Mouse (Mus musculus) kidney, postnatal 4 days (tissue): ENCODE measurements around the gene Prkab2.
A peak's percentile ranks its signal among the peaks of the same experiment; 100 is the strongest.

Experiments
- DNase-seq, 2 experiments: peaks; one replicate each; pipeline ENCODE4 v3.0.0; 2021; ENCODE audit warnings: mixed read lengths in 2 of 2

The Prkab2 gene

GRCm38 (mm10) chr3:97693806-97694205 lies 35.8 kb downstream of the Prkab2 start:
- no peak for DNase-seq

GRCm38 (mm10) chr3:97696866-97697265 lies 38.9 kb downstream of the Prkab2 start:
- DNase-seq, result no peak

- peak in 1 of 2 experiments; percentile 44 for DNase-seq
Observed at GRCm38 (mm10) chr3:97697291-97697690, 39.3 kb downstream of the Prkab2 start.

GRCm38 (mm10) chr3:97699061-97699460 lies 41.1 kb downstream of the Prkab2 start:
- no peak for DNase-seq

- DNase-seq, result no peak
Observed at GRCm38 (mm10) chr3:97701198-97701597, 43.2 kb downstream of the Prkab2 start.

GRCm38 (mm10) chr3:97702448-97703080 lies 44.6 kb downstream of the Prkab2 start:
- no peak for DNase-seq

- DNase-seq, result no peak
Observed at GRCm38 (mm10) chr3:97705508-97705907, 47.5 kb downstream of the Prkab2 start.

GRCm38 (mm10) chr3:97706561-97706960 lies 48.6 kb downstream of the Prkab2 start:
- no peak for DNase-seq

- DNase-seq, result no peak
Observed at GRCm38 (mm10) chr3:97710134-97710533, 52.1 kb downstream of the Prkab2 start.

GRCm38 (mm10) chr3:97710881-97711280 lies 52.9 kb downstream of the Prkab2 start:
- DNase-seq, result no peak

- no peak for DNase-seq
Observed at GRCm38 (mm10) chr3:97715922-97716321, 57.9 kb downstream of the Prkab2 start.

GRCm38 (mm10) chr3:97719116-97719515 lies 61.1 kb downstream of the Prkab2 start:
- no peak for DNase-seq
